Mouse (Mus musculus): Measurements from ENCODE around the gene Lrrc36.

- TF ChIP-seq CTCF (IDR thresholded peaks at IDR 0.05; ENCODE audit: borderline replicate concordance, insufficient read depth, low read length) = no peak
- no peak for TF ChIP-seq POLR2A (IDR thresholded peaks at IDR 0.05; ENCODE audit: low read depth, low read length)
These were observed 28.1 kb downstream of the Lrrc36 start for GRCm38 (mm10) chr8:105441433-105441832.
